ENCODE assay signal across 10 mouse cellular contexts in the genomic region with DNA sequence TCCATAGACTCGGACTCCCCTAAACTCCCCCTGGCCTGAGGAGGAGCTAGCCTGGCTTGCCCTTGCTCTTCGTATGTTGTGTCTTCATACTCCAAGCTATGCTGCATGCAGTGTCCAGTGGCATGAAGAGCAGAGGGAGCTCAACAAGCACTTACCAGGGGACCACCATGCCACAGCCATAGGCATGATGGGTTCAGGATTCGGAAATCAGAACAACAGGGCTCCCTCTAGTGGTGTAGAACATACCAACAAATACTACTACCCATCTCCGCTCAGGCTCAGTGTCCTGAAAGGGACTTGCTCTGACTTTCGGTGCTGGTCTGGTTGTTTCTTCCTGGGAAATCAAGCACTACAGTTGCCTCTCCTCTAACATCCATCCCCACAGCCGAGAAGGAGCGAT.
A peak's percentile ranks its signal among the peaks of the same experiment; 100 is the strongest.
DNase-seq lines count a peak whose midpoint lies in the region; ATAC-seq and TF ChIP-seq lines count a peak whose summit lies in the region.
"Had no signal": no experiment of that assay in that cellular context is flagged by ENCODE, and none has a peak within 500 bp of the region (broad histone marks: within the 10 kb centered on the region; RNA-seq: fewer than 3 reads in every experiment).

No protein-coding gene starts in this region.

- 49% methylated on average over 7 of the region's 7 CpGs for WGBS in hindbrain, embryonic 14.5 days
- WGBS in stomach, postnatal 0 days = 51% methylated on average over 7 of the region's 7 CpGs

- H3K36me3 ChIP-seq in hindbrain, embryonic 14.5 days (replicated peaks; ENCODE audit: control insufficient read depth, insufficient read depth) = no peaks in the 10 kb centered on the region
- 0 out of 2 replicates have a peak, but pooled peaks cover 4% of the 10 kb centered on the region for H3K36me3 ChIP-seq in stomach, postnatal 0 days (ENCODE audit: control insufficient read depth, insufficient read depth, low read length)
- H3K36me3 ChIP-seq: embryonic facial prominence, embryonic 13.5 days had no signal

- no peaks in the 10 kb centered on the region for H3K27me3 ChIP-seq in hindbrain, embryonic 14.5 days (ENCODE audit: control insufficient read depth, insufficient read depth, low read length)
- no peaks in the 10 kb centered on the region for H3K27me3 ChIP-seq in stomach, postnatal 0 days (ENCODE audit: control insufficient read depth, insufficient read depth, low read length)
- H3K27me3 ChIP-seq: embryonic facial prominence, embryonic 13.5 days had no signal

- no peaks in the 10 kb centered on the region for H3K4me1 ChIP-seq in hindbrain, embryonic 14.5 days (replicated peaks; ENCODE audit: control insufficient read depth, insufficient read depth, low read length)
- no peaks in the 10 kb centered on the region for H3K4me1 ChIP-seq in stomach, postnatal 0 days (replicated peaks; ENCODE audit: control insufficient read depth, insufficient read depth)

- H3K9me3 ChIP-seq in hindbrain, embryonic 14.5 days (ENCODE audit: control insufficient read depth, low read length) = no peaks in the 10 kb centered on the region
- no peaks in the 10 kb centered on the region for H3K9me3 ChIP-seq in stomach, postnatal 0 days (ENCODE audit: control insufficient read depth, low read length)
- H3K9me3 ChIP-seq: embryonic facial prominence, embryonic 13.5 days; megakaryocyte, embryonic 14.5 days had no signal

- DNase-seq in left cerebral cortex, postnatal 25 days (ENCODE audit: low spot score in 2 of 2) = peak; percentile 38 to 47
- no peak for DNase-seq in left cerebral cortex, adult 8-10 months (ENCODE audit: low spot score in 2 of 2)
- peak; percentile 60 for DNase-seq in NIH3T3 (ENCODE audit: low read depth)
- peak; percentile 66 for DNase-seq in embryo, embryonic 9.5 days (ENCODE audit: extremely low spot score)
- DNase-seq in hindbrain, embryonic 14.5 days (ENCODE audit: low spot score) = peak; percentile 77
- peak; percentile 43 for DNase-seq in lung, postnatal 14 days
- no peak for DNase-seq in stomach, postnatal 0 days (ENCODE audit: low spot score)
- DNase-seq in gastrocnemius, postnatal 4 days (ENCODE audit: low spot score in 2 of 2) = no peak

- no peak overlapping the region for H3K27ac ChIP-seq in hindbrain, embryonic 14.5 days
- H3K27ac ChIP-seq in stomach, postnatal 0 days (replicated peaks) = no peak overlapping the region
- H3K27ac ChIP-seq: embryonic facial prominence, embryonic 13.5 days had no signal

- TF ChIP-seq EP300 in stomach, postnatal 0 days (optimal IDR thresholded peaks at IDR 0.05) = no peak

- peak; percentile 81 for TF ChIP-seq CTCF in stomach, postnatal 0 days (IDR thresholded peaks at IDR 0.05; ENCODE audit: low read depth)

- no peak overlapping the region for H3K4me3 ChIP-seq in hindbrain, embryonic 14.5 days (replicated peaks; ENCODE audit: low read length)
- no peak overlapping the region for H3K4me3 ChIP-seq in stomach, postnatal 0 days (ENCODE audit: low read depth, low read length)
- H3K4me3 ChIP-seq: embryonic facial prominence, embryonic 13.5 days; megakaryocyte, embryonic 14.5 days had no signal

- intact Hi-C loops in left cerebral cortex, postnatal 25 days (cut with DNase I) = no loop called here

- H3K9ac ChIP-seq in hindbrain, embryonic 14.5 days = no peak overlapping the region
- no peak overlapping the region for H3K9ac ChIP-seq in stomach, postnatal 0 days (ENCODE audit: low read length)
- H3K9ac ChIP-seq: embryonic facial prominence, embryonic 13.5 days had no signal

- H3K4me2 ChIP-seq in hindbrain, embryonic 14.5 days (replicated peaks) = no peak overlapping the region
- H3K4me2 ChIP-seq in stomach, postnatal 0 days (replicated peaks; ENCODE audit: low read depth) = no peak overlapping the region
- H3K4me2 ChIP-seq: embryonic facial prominence, embryonic 13.5 days had no signal

- ATAC-seq in hindbrain, embryonic 14.5 days (ENCODE audit: low FRiP score) = 0 out of 2 replicates have a peak, but pooled peaks have one; percentile 37
- ATAC-seq in stomach, postnatal 0 days (ENCODE audit: low FRiP score, low TSS enrichment) = no peak

Comparison
In these comparisons a context has a peak if more than half of its experiments do, and no peak if none do; other contexts are left out.
1. DNase-seq: peak in left cerebral cortex, postnatal 25 days (2 of 2), NIH3T3 (single experiment), embryo, embryonic 9.5 days (single experiment), hindbrain, embryonic 14.5 days (single experiment) and lung, postnatal 14 days (single experiment); none in left cerebral cortex, adult 8-10 months (0 of 2), stomach, postnatal 0 days (single experiment) and gastrocnemius, postnatal 4 days (0 of 2).